Comparison of ENCODE assay signal across 8 mouse cellular contexts in genomic region chr5:12030002-12030401, GRCm38 (mm10).
DNase-seq lines count a peak whose midpoint lies in the region; ATAC-seq and TF ChIP-seq lines count a peak whose summit lies in the region.
"Had no signal": no experiment of that assay in that cellular context is flagged by ENCODE, and none has a peak within 500 bp of the region (broad histone marks: within the 10 kb centered on the region; RNA-seq: fewer than 3 reads in every experiment).

No protein-coding gene starts in this region.

- DNase-seq in CD4-positive helper T cell, adult 2 months (ENCODE audit: low read depth, low spot score), result peak; percentile 9
- DNase-seq in ES-E14 (ENCODE audit: low read depth, low spot score), result peak; percentile 39
- peak; percentile 85 to 90 for DNase-seq in cerebellum, postnatal 10 days
- peak; percentile 39 to 63 for DNase-seq in kidney, postnatal 25 days
- peak; percentile 90 for DNase-seq in lung, embryonic 14.5 days
- DNase-seq in retina, postnatal 7 days (ENCODE audit: low read depth, low spot score), result peak; percentile 43

- H3K4me1 ChIP-seq in ES-E14 (ENCODE audit: control insufficient read depth in 2 of 2, insufficient read depth in 2 of 2, low read length in 2 of 2, poor library complexity in 1 of 2), result no peaks in the 10 kb centered on the region
- no peaks in the 10 kb centered on the region for H3K4me1 ChIP-seq in lung, embryonic 14.5 days (ENCODE audit: insufficient read depth)
- H3K4me1 ChIP-seq: heart, embryonic 15.5 days had no signal

- ATAC-seq in granulocyte monocyte progenitor cell, adult 5-6 weeks (replicated peaks; ENCODE audit: poor library complexity, severe bottlenecking), result peak; percentile 82
- peak; percentile 79; the same call in 1 of the 2 replicates for ATAC-seq in lung, embryonic 14.5 days (ENCODE audit: insufficient read depth)

- TF ChIP-seq CTCF in lung, embryonic 14.5 days (IDR thresholded peaks at IDR 0.05; ENCODE audit: low read depth), result peak; percentile 83

- H3K4me2 ChIP-seq in lung, embryonic 14.5 days, result no peak overlapping the region
- H3K4me2 ChIP-seq: heart, embryonic 15.5 days had no signal

- H3K27me3 ChIP-seq in lung, embryonic 14.5 days (ENCODE audit: insufficient read depth, low read length), result no peaks in the 10 kb centered on the region
- H3K27me3 ChIP-seq: heart, embryonic 15.5 days had no signal

- H3K9ac ChIP-seq in ES-E14 (ENCODE audit: insufficient read depth, low read depth, low read length, poor library complexity, severe bottlenecking), result no peak overlapping the region
- no peak overlapping the region for H3K9ac ChIP-seq in lung, embryonic 14.5 days
- H3K9ac ChIP-seq: heart, embryonic 15.5 days had no signal

- no peak overlapping the region for H3K27ac ChIP-seq in ES-E14 (ENCODE audit: insufficient read depth, low read depth, low read length, poor library complexity, severe bottlenecking)
- H3K27ac ChIP-seq in lung, embryonic 14.5 days (ENCODE audit: low read depth), result no peak overlapping the region
- H3K27ac ChIP-seq: heart, embryonic 15.5 days had no signal

- no peaks in the 10 kb centered on the region for H3K9me3 ChIP-seq in ES-E14 (ENCODE audit: control insufficient read depth, insufficient read depth, low read depth, low read length)
- H3K9me3 ChIP-seq in lung, embryonic 14.5 days (ENCODE audit: low read depth, low read length), result no peaks in the 10 kb centered on the region
- H3K9me3 ChIP-seq: heart, embryonic 15.5 days had no signal

- WGBS in lung, embryonic 14.5 days, result 8% methylated on average over 5 of the region's 5 CpGs

- H3K36me3 ChIP-seq in ES-E14 (ENCODE audit: control insufficient read depth, insufficient read depth, low read length, poor library complexity, severe bottlenecking), result no peaks in the 10 kb centered on the region
- H3K36me3 ChIP-seq in lung, embryonic 14.5 days (ENCODE audit: insufficient read depth), result no peaks in the 10 kb centered on the region
- H3K36me3 ChIP-seq: heart, embryonic 15.5 days had no signal

- in situ Hi-C loops in ES-E14 (cut with MboI; ENCODE audit: low sequenced_read_pairs in 2 of 2, unreplicated experiment in 2 of 2), result loop anchor here in 1 of 2 experiments (25.0 kb wide), 1 partner anchor 507 kb away; no protein-coding TSS in a partner anchor

- H3K4me3 ChIP-seq in ES-E14 (ENCODE audit: insufficient read depth in 1 of 2, low read depth in 1 of 2, low read length in 2 of 2, poor library complexity in 1 of 2, severe bottlenecking in 1 of 2), result no peak overlapping the region
- no peak overlapping the region for H3K4me3 ChIP-seq in lung, embryonic 14.5 days (ENCODE audit: low read depth, low read length)
- H3K4me3 ChIP-seq: heart, embryonic 15.5 days had no signal

TF ChIP-seq in ES-E14, 5 proteins besides CTCF, POLR2A, EP300 and RAD21:
- TF ChIP-seq ZC3H11A (IDR thresholded peaks at IDR 0.05; ENCODE audit: borderline replicate concordance, low read depth, low read length), result 0 out of 2 replicates have a peak, but pooled peaks have one; percentile 33
- TF ChIP-seq HCFC1 (IDR thresholded peaks at IDR 0.05; ENCODE audit: borderline replicate concordance, insufficient read depth, low read length), result no peak

Comparison
In these comparisons a context has a peak if more than half of its experiments do, and no peak if none do; other contexts are left out.
1. DNase-seq: peak in every context shown above with its lines; median percentile 90 in lung, embryonic 14.5 days; 88 in cerebellum, postnatal 10 days; 51 in kidney, postnatal 25 days; 43 in retina, postnatal 7 days; 39 in ES-E14; 9 in CD4-positive helper T cell, adult 2 months.